Mouse (Mus musculus) fibroblast of lung, adult 2 months (primary cell): ENCODE measurements around the gene Syn3.

Source experiments
- DNase-seq: peaks from one replicate; pipeline ENCODE4 v3.0.0-alpha.2; 2011; ENCODE audit warnings: low read depth

The Syn3 gene

GRCm38 (mm10) chr10:86310527-86310926 lies 188.2 kb downstream of the Syn3 start:
- peak; percentile 88 for DNase-seq

- DNase-seq: no peak
Observed at GRCm38 (mm10) chr10:86307235-86307634, 191.5 kb downstream of the Syn3 start.

GRCm38 (mm10) chr10:86304583-86304982 lies 194.1 kb downstream of the Syn3 start:
- no peak for DNase-seq

GRCm38 (mm10) chr10:86303495-86303876 lies 195.2 kb downstream of the Syn3 start:
- no peak for DNase-seq

GRCm38 (mm10) chr10:86302761-86303494 lies 195.8 kb downstream of the Syn3 start:
- DNase-seq: no peak

GRCm38 (mm10) chr10:86302318-86302648 lies 196.4 kb downstream of the Syn3 start:
- DNase-seq: no peak

GRCm38 (mm10) chr10:86301593-86302317 lies 196.9 kb downstream of the Syn3 start:
- DNase-seq: no peak

GRCm38 (mm10) chr10:86301117-86301490 lies 197.6 kb downstream of the Syn3 start:
- no peak for DNase-seq

GRCm38 (mm10) chr10:86300293-86301116 lies 198.2 kb downstream of the Syn3 start, which contains the start of gene Timp3:
Gene Timp3, plus strand, starts transcription at chr10:86300372.
- DNase-seq: no peak

- no peak for DNase-seq
Observed at GRCm38 (mm10) chr10:86299795-86300194, 198.9 kb downstream of the Syn3 start.

GRCm38 (mm10) chr10:86298326-86298725 lies 200.4 kb downstream of the Syn3 start:
- DNase-seq: no peak

- DNase-seq: no peak
Observed at GRCm38 (mm10) chr10:86297307-86297706, 201.4 kb downstream of the Syn3 start.

- no peak for DNase-seq
Observed at GRCm38 (mm10) chr10:86296111-86296510, 202.6 kb downstream of the Syn3 start.

GRCm38 (mm10) chr10:86295454-86296098 lies 203.1 kb downstream of the Syn3 start:
- DNase-seq: no peak

- DNase-seq: no peak
Observed at GRCm38 (mm10) chr10:86294599-86295365, 203.9 kb downstream of the Syn3 start.

GRCm38 (mm10) chr10:86293880-86294279 lies 204.8 kb downstream of the Syn3 start:
- DNase-seq: no peak

- DNase-seq: no peak
Observed at GRCm38 (mm10) chr10:86290109-86290771, 208.5 kb downstream of the Syn3 start.

GRCm38 (mm10) chr10:86286508-86286907 lies 212.2 kb downstream of the Syn3 start:
- no peak for DNase-seq

- no peak for DNase-seq
Observed at GRCm38 (mm10) chr10:86281238-86281637, 217.5 kb downstream of the Syn3 start.

- no peak for DNase-seq
Observed at GRCm38 (mm10) chr10:86279579-86280168, 219.0 kb downstream of the Syn3 start.

- no peak for DNase-seq
Observed at GRCm38 (mm10) chr10:86278481-86278880, 220.2 kb downstream of the Syn3 start.
